Mouse (Mus musculus) embryonic facial prominence, embryonic 11.5 days (tissue): Measurements from ENCODE around the gene Calhm5. TPM values are rescaled to one million over a fixed set of nuclear protein-coding genes. Genes with fewer than 3 reads are reported as not detected.
A peak's percentile ranks its signal among the peaks of the same experiment; 100 is the strongest.

Source experiments
- ATAC-seq: fragments of 200-750 bp; cut with Nextera tagmentation; replicated peaks from 2 replicates; pipeline ENCODE4 v1.8.0; 2017; ENCODE audit warnings: low read depth; ENCODE audit not compliant: insufficient number of reproducible peaks, low FRiP score, low TSS enrichment
- DNase-seq: peaks from one replicate; pipeline ENCODE4 v3.0.0-alpha.2; 2015; ENCODE audit warnings: low spot score
- H3K27ac ChIP-seq: fragments of 300-500 bp; sonication (generic); replicated peaks from 2 replicates; pipeline ENCODE4 v1.5.1; 2014; ENCODE audit warnings: mild to moderate bottlenecking, low read depth, low read length, control low read depth
- H3K27me3 ChIP-seq: fragments of 300-500 bp; sonication (generic); 2 replicates; pipeline ENCODE4 v1.6.1; 2014; ENCODE audit warnings: mild to moderate bottlenecking, low read length, moderate library complexity, mixed read lengths; ENCODE audit not compliant: control insufficient read depth, insufficient read depth
- H3K36me3 ChIP-seq: fragments of 300-500 bp; sonication (generic); replicated peaks from 2 replicates; pipeline ENCODE4 v1.6.1; 2014; ENCODE audit warnings: low read depth, mild to moderate bottlenecking, low read length, moderate library complexity, mixed read lengths; ENCODE audit not compliant: control insufficient read depth, insufficient read depth
- H3K4me1 ChIP-seq: fragments of 300-500 bp; sonication (generic); 2 replicates; pipeline ENCODE4 v1.6.1; 2014; ENCODE audit warnings: low read length, mixed read lengths; ENCODE audit not compliant: control insufficient read depth, insufficient read depth
- H3K4me2 ChIP-seq: fragments of 300-500 bp; sonication (generic); 2 replicates; pipeline ENCODE4 v1.6.1; 2014; ENCODE audit warnings: low read depth, mild to moderate bottlenecking, control low read depth, low read length, moderate library complexity
- H3K4me3 ChIP-seq: fragments of 300-500 bp; sonication (generic); 2 replicates; pipeline ENCODE4 v1.5.1; 2014; ENCODE audit warnings: low read depth, low read length, control low read depth
- H3K9ac ChIP-seq: fragments of 300-500 bp; sonication (generic); replicated peaks from 2 replicates; pipeline ENCODE4 v1.6.1; 2014; ENCODE audit warnings: mild to moderate bottlenecking, control low read depth, low read length
- H3K9me3 ChIP-seq: fragments of 300-500 bp; sonication (generic); replicated peaks from 2 replicates; pipeline ENCODE4 v1.6.1; 2016; ENCODE audit warnings: mild to moderate bottlenecking, low read length, inconsistent platforms, mixed read lengths; ENCODE audit not compliant: control insufficient read depth
- WGBS: fragments of 180-500 bp; shearing (Covaris S2); extraction: QIAGEN DNeasy Blood & Tissue Kit; methylation state at CpG from one replicate; pipeline ENCODE4 v1.1.7; 2014; 5-methylcytosine and 5-hydroxymethylcytosine counted together
- polyA plus RNA-seq: library from polyadenylated mRNA; unstranded; fragments of >200 nt; fragmentation: Nextera tagmentation; extraction: Ambion mirVana; gene quantifications from 2 replicates; pipeline ENCODE4 v1.2.1, GENCODE M21; 2014

Calhm5 gene
- polyA plus RNA-seq, 1 experiment from 2014 or later, result 0.18 TPM

GRCm38 (mm10) chr10:34118421-34118820 lies 22.1 kb upstream of the Calhm5 start:
- Histone ChIP-seq H3K4me3 (no peak overlapping the region), H3K27me3 (no peaks in the 10 kb centered on the region), H3K4me2 (no peak overlapping the region), H3K36me3 (no peaks in the 10 kb centered on the region), H3K27ac (no peak overlapping the region), H3K9ac (no peak overlapping the region), H3K4me1 (no peaks in the 10 kb centered on the region), H3K9me3 (no peaks in the 10 kb centered on the region)
- DNase-seq, result no peak
- no peak for ATAC-seq
- WGBS, result 92% methylated on average over 2 of the region's 2 CpGs

- no peaks in the 10 kb centered on the region for H3K4me1 ChIP-seq
- no peak overlapping the region for H3K4me2 ChIP-seq
- H3K27me3 ChIP-seq, result no peaks in the 10 kb centered on the region
- no peak overlapping the region for H3K9ac ChIP-seq
- no peak for DNase-seq
- H3K4me3 ChIP-seq, result no peak overlapping the region
- no peaks in the 10 kb centered on the region for H3K9me3 ChIP-seq
- H3K36me3 ChIP-seq, result no peaks in the 10 kb centered on the region
- no peak for ATAC-seq
- H3K27ac ChIP-seq, result no peak overlapping the region
Measured at GRCm38 (mm10) chr10:34117770-34118169, 21.5 kb upstream of the Calhm5 start.

GRCm38 (mm10) chr10:34117131-34117530 lies 20.8 kb upstream of the Calhm5 start:
- no peaks in the 10 kb centered on the region for H3K9me3 ChIP-seq
- no peaks in the 10 kb centered on the region for H3K27me3 ChIP-seq
- no peak overlapping the region for H3K4me3 ChIP-seq
- ATAC-seq (no peak), DNase-seq (no peak)
- H3K4me1 ChIP-seq, result no peaks in the 10 kb centered on the region
- H3K27ac ChIP-seq, result no peak overlapping the region
- no peak overlapping the region for H3K9ac ChIP-seq
- no peaks in the 10 kb centered on the region for H3K36me3 ChIP-seq
- no peak overlapping the region for H3K4me2 ChIP-seq
- 68% methylated on average over 3 of the region's 3 CpGs for WGBS

GRCm38 (mm10) chr10:34111964-34112738 lies 15.8 kb upstream of the Calhm5 start:
- 37% methylated on average over 4 of the region's 4 CpGs for WGBS
- Histone ChIP-seq H3K4me3 (no peak overlapping the region), H3K36me3 (no peaks in the 10 kb centered on the region), H3K4me1 (no peaks in the 10 kb centered on the region), H3K9ac (no peak overlapping the region), H3K4me2 (no peak overlapping the region), H3K9me3 (no peaks in the 10 kb centered on the region), H3K27me3 (no peaks in the 10 kb centered on the region), H3K27ac (no peak overlapping the region)
- ATAC-seq (peak; percentile 78), DNase-seq (peak; percentile 69)

GRCm38 (mm10) chr10:34110863-34111465 lies 14.6 kb upstream of the Calhm5 start:
- H3K4me3 ChIP-seq, result no peak overlapping the region
- 81% methylated on average over 13 of the region's 13 CpGs for WGBS
- no peaks in the 10 kb centered on the region for H3K4me1 ChIP-seq
- DNase-seq (no peak), ATAC-seq (no peak)
- H3K36me3 ChIP-seq, result no peaks in the 10 kb centered on the region
- no peak overlapping the region for H3K27ac ChIP-seq
- no peaks in the 10 kb centered on the region for H3K9me3 ChIP-seq
- H3K9ac ChIP-seq, result no peak overlapping the region
- no peaks in the 10 kb centered on the region for H3K27me3 ChIP-seq
- H3K4me2 ChIP-seq, result no peak overlapping the region

GRCm38 (mm10) chr10:34095964-34096363 lies 355 bp downstream of the Calhm5 start:
- Histone ChIP-seq H3K4me1 (no peaks in the 10 kb centered on the region), H3K36me3 (no peaks in the 10 kb centered on the region), H3K4me2 (no peak overlapping the region), H3K4me3 (no peak overlapping the region), H3K27ac (no peak overlapping the region), H3K9ac (no peak overlapping the region), H3K27me3 (no peaks in the 10 kb centered on the region), H3K9me3 (no peaks in the 10 kb centered on the region)
- no peak for ATAC-seq
- WGBS, result 63% methylated on average over 12 of the region's 12 CpGs
- DNase-seq, result no peak

GRCm38 (mm10) chr10:34095147-34095546 lies 1.2 kb downstream of the Calhm5 start:
- no peak overlapping the region for H3K27ac ChIP-seq
- no peaks in the 10 kb centered on the region for H3K4me1 ChIP-seq
- H3K27me3 ChIP-seq, result no peaks in the 10 kb centered on the region
- 65% methylated on average over 2 of the region's 2 CpGs for WGBS
- no peak overlapping the region for H3K4me2 ChIP-seq
- DNase-seq, result no peak
- H3K9me3 ChIP-seq, result no peaks in the 10 kb centered on the region
- H3K9ac ChIP-seq, result no peak overlapping the region
- no peak overlapping the region for H3K4me3 ChIP-seq
- H3K36me3 ChIP-seq, result no peaks in the 10 kb centered on the region
- ATAC-seq, result no peak

GRCm38 (mm10) chr10:34091888-34092287 lies 4.4 kb downstream of the Calhm5 start:
- no peak overlapping the region for H3K9ac ChIP-seq
- no peaks in the 10 kb centered on the region for H3K9me3 ChIP-seq
- 78% methylated on average over 5 of the region's 5 CpGs for WGBS
- H3K27me3 ChIP-seq, result no peaks in the 10 kb centered on the region
- DNase-seq (no peak), ATAC-seq (no peak)
- no peak overlapping the region for H3K4me3 ChIP-seq
- no peak overlapping the region for H3K27ac ChIP-seq
- no peaks in the 10 kb centered on the region for H3K36me3 ChIP-seq
- H3K4me2 ChIP-seq, result no peak overlapping the region
- no peaks in the 10 kb centered on the region for H3K4me1 ChIP-seq
